Mouse (Mus musculus) spleen, adult 18-20 months (tissue): ENCODE results near the gene Frk.
"Not testable (repeated sequence)": the region's sequence is repeated elsewhere in the genome, so short reads cannot be mapped to it uniquely, and the experiment has no call there.

Experiments
- DNase-seq, 2 experiments: peaks; one replicate each; pipeline ENCODE4 v3.0.0; 2022; ENCODE audit warnings: mixed read lengths in 2 of 2

The Frk gene

GRCm38 (mm10) chr10:34618490-34618889 lies 135.3 kb downstream of the Frk start:
- no peak for DNase-seq

DNA sequence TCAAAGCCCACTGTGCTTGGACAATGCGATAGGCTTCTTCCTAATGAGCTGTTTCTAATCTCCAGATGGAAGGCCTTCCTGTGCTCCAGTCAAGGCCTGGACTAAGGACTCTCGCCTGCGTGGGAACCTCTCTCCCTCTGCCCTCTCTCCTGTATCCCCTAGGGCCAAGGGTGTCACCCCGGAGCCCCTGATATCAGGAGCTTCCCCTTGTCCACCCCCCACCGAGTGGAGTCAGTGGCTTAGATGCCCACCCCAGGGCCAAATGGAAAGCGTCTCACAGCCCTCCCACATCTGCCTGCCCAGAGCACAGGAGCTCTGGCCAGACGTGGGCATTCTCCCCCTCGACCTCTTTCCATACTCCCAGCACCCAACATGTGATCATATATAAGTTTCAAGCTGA lies 137.3 kb downstream of the Frk start:
- DNase-seq = not testable (repeated sequence)

DNA sequence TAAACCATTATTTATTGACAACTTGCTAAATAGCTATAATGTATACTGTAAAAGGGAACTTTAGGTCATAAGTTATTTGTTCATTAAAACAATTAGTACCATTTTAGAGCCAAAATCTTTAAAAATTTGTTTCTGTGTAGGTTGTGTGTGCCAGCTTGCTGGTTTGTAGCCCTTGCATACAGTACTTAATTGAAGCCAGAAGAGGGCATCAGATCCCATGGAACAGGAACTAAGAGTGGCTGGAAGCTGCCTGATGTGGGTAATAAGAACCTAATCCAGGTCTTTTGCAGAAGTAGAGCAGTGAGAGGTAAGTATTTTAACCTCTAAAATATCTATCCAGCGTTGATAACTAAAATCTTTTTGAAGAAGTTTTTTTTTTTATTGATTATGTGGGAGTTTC lies 155.0 kb downstream of the Frk start:
- DNase-seq = no peak
